18 mouse cellular contexts compared by ENCODE assay signal in the genomic region with DNA sequence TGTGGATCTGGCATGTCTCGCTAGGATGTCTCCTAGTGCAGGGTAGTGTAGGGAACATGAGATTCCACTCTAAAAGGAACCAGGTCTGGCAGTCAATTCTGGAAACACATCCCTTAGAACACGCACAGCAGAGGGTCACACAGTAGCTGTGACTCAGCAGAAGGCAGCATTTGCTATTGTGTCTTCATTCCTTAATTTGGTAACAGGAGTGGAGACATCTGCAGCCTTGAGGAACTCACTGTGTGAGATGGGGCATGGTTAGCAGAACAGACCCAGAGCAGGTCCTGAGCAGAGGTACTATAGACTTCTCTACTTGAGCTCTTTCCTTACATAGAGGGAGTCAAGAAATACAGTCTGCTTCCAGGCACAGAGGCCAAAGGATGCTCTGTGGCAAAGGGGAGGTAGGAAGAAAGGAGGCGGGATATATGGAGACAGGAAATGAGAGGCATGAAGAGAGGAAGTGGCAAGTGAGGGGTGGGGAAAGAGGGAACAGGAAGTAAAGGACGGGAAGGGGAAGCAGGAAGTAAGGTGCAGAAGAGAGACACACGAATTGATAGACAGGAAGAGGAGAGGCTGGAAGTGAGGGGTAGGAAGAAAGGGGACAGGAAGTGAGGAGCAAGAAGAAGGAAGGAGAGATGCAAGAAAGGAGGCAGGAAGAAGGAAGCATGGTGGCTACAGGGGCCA.
"Had no signal": no experiment of that assay in that cellular context is flagged by ENCODE, and none has a peak within 500 bp of the region (broad histone marks: within the 10 kb centered on the region; RNA-seq: fewer than 3 reads in every experiment).

No protein-coding gene starts in this region.

- H3K4me1 ChIP-seq: neural tube, embryonic 12.5 days; neural tube, embryonic 15.5 days; stomach, embryonic 15.5 days had no signal

- ATAC-seq: liver, postnatal 0 days; lung, postnatal 0 days; midbrain, embryonic 15.5 days had no signal

- DNase-seq: kidney, postnatal 14 days; kidney, postnatal 4 days; left cerebral cortex, postnatal 4 days; liver, postnatal 0 days; lung, embryonic 14.5 days; retina, postnatal 1 day; right cerebral cortex, postnatal 25 days; spleen, adult 18-20 months; thymus, postnatal 25 days had no signal

- H3K27ac ChIP-seq: limb, embryonic 12.5 days; limb, embryonic 15.5 days; liver, embryonic 14.5 days; macrophage; midbrain, embryonic 15.5 days; neural tube, embryonic 12.5 days; neural tube, embryonic 15.5 days; stomach, embryonic 15.5 days had no signal

- H3K27me3 ChIP-seq: limb, embryonic 12.5 days; limb, embryonic 15.5 days; midbrain, embryonic 15.5 days; neural tube, embryonic 12.5 days; neural tube, embryonic 15.5 days; stomach, embryonic 15.5 days had no signal

- H3K36me3 ChIP-seq: limb, embryonic 12.5 days; limb, embryonic 15.5 days; neural tube, embryonic 12.5 days; stomach, embryonic 15.5 days had no signal

- H3K4me3 ChIP-seq: limb, embryonic 12.5 days; limb, embryonic 15.5 days; midbrain, embryonic 15.5 days; neural tube, embryonic 12.5 days; neural tube, embryonic 15.5 days; stomach, embryonic 15.5 days had no signal
